ENCODE assay signal across 27 mouse cellular contexts in genomic region chr13:108437424-108437823, GRCm38 (mm10).
"Had no signal": no experiment of that assay in that cellular context is flagged by ENCODE, and none has a peak within 500 bp of the region (broad histone marks: within the 10 kb centered on the region; RNA-seq: fewer than 3 reads in every experiment).

No protein-coding gene starts in this region.

- H3K27ac ChIP-seq: gastrocnemius, adult 2 months; hindbrain, embryonic 10.5 days; hindbrain, embryonic 12.5 days; hindbrain, embryonic 14.5 days; intestine, embryonic 15.5 days; layer of hippocampus, adult 2 months; left cerebral cortex, adult 2 months; limb, embryonic 10.5 days; limb, embryonic 12.5 days; liver, embryonic 13.5 days; liver, embryonic 15.5 days had no signal

- H3K4me2 ChIP-seq: heart, embryonic 11.5 days; hindbrain, embryonic 12.5 days; hindbrain, embryonic 14.5 days; intestine, embryonic 15.5 days; limb, embryonic 12.5 days; liver, embryonic 11.5 days; liver, embryonic 13.5 days; liver, embryonic 15.5 days had no signal

- H3K27me3 ChIP-seq: hindbrain, embryonic 12.5 days; intestine, embryonic 15.5 days; limb, embryonic 12.5 days; liver, embryonic 13.5 days; liver, embryonic 15.5 days had no signal

- H3K36me3 ChIP-seq: hindbrain, embryonic 10.5 days; hindbrain, embryonic 12.5 days; intestine, embryonic 15.5 days; limb, embryonic 10.5 days; limb, embryonic 12.5 days; liver, embryonic 13.5 days; liver, embryonic 15.5 days had no signal

- DNase-seq: gastrocnemius, adult 2 months; gastrocnemius, postnatal 10 days; gastrocnemius, postnatal 25 days; heart, adult 2 months; heart, postnatal 36 days; kidney, adult 18-20 months; kidney, adult 8-10 months; kidney, postnatal 10 days; kidney, postnatal 25 days; kidney, postnatal 4 days; liver; liver, embryonic 13.5 days had no signal

- H3K4me3 ChIP-seq: gastrocnemius, adult 2 months; heart, adult 2 months; hindbrain, embryonic 10.5 days; hindbrain, embryonic 12.5 days; intestine, embryonic 15.5 days; layer of hippocampus, adult 2 months; left cerebral cortex, adult 2 months; limb, embryonic 10.5 days; limb, embryonic 12.5 days; liver, embryonic 13.5 days; liver, embryonic 15.5 days had no signal

- H3K9me3 ChIP-seq: hindbrain, embryonic 10.5 days; hindbrain, embryonic 12.5 days; intestine, embryonic 15.5 days; limb, embryonic 10.5 days; limb, embryonic 12.5 days; liver, embryonic 13.5 days; liver, embryonic 15.5 days had no signal

- H3K4me1 ChIP-seq: hindbrain, embryonic 10.5 days; hindbrain, embryonic 12.5 days; intestine, embryonic 15.5 days; limb, embryonic 10.5 days; limb, embryonic 12.5 days; liver, embryonic 13.5 days; liver, embryonic 15.5 days had no signal

- ATAC-seq: forebrain, embryonic 16.5 days; hindbrain, embryonic 16.5 days; inflammation-experienced regulatory T-cells, adult 6 months; intestine, embryonic 15.5 days; intestine, postnatal 0 days had no signal

- H3K9ac ChIP-seq: hindbrain, embryonic 12.5 days; hindbrain, embryonic 14.5 days; intestine, embryonic 15.5 days; limb, embryonic 12.5 days; liver, embryonic 13.5 days; liver, embryonic 15.5 days had no signal
